7 mouse cellular contexts compared by ENCODE assay signal in the genomic region with DNA sequence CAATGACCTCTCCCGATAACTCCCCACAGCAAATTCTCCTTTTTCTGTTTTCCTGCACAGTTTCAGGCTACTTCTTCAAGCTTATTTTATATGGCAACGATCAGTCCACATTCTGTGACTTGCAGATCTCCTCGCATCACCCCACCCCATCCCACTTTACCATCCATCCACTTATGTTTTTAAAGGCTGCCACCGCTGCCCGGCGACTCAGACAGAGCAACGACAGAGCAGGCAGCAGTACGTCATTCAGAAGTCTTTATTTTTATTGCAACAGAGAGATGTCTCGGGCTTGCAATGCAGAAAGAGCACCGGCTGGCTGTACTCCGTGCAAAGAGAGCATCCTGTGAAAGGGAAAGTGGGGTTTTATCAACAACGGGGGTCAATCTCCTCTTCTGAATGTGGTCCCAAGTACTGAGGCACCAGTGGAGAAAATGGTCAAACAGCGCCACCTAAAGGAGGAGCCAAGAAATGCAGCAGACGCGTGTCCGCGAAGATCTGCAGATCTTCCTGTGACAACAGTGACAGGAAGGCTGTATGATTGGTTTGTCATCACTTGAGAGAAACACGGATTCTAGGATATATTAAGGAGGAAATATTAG. TPM values are rescaled to one million over a fixed set of nuclear protein-coding genes. Genes with fewer than 3 reads are reported as not detected.
A peak's percentile ranks its signal among the peaks of the same experiment; 100 is the strongest.
DNase-seq lines count a peak whose midpoint lies in the region; ATAC-seq and TF ChIP-seq lines count a peak whose summit lies in the region.

No protein-coding gene starts in this region.

- WGBS in intestine, postnatal 0 days, result 14% methylated on average over 18 of the region's 18 CpGs
- 22% methylated on average over 18 of the region's 18 CpGs for WGBS in midbrain, embryonic 13.5 days
- 21% methylated on average over 18 of the region's 18 CpGs for WGBS in spleen, adult 2 months

- DNase-seq in adipocyte (ENCODE audit: low spot score), result peak; percentile 65
- peak; percentile 71 to 82 for DNase-seq in cerebellum, postnatal 4 days (ENCODE audit: low spot score in 2 of 2)
- peak; percentile 48 to 71 for DNase-seq in gastrocnemius, postnatal 4 days (ENCODE audit: low spot score in 2 of 2)
- DNase-seq in left cerebral cortex, postnatal 36 days (ENCODE audit: low spot score in 2 of 2), result peak; percentile 68 to 70
- DNase-seq in spleen, adult 2 months (ENCODE audit: low read depth in 1 of 2, low spot score in 2 of 2), result peak; percentile 21 to 58

- H3K9me3 ChIP-seq in intestine, postnatal 0 days (ENCODE audit: control insufficient read depth), result no peaks in the 10 kb centered on the region
- no peaks in the 10 kb centered on the region for H3K9me3 ChIP-seq in midbrain, embryonic 13.5 days

- no peak for TF ChIP-seq POLR2A in spleen, adult 2 months (IDR thresholded peaks at IDR 0.05; ENCODE audit: low read depth, low read length)

- intact Hi-C loops in left cerebral cortex, postnatal 36 days (cut with DNase I), result loop anchor here (1.0 to 5.0 kb wide), 4 partner anchors 166 to 589 kb away; a partner anchor contains a TSS

- no peaks in the 10 kb centered on the region for H3K27me3 ChIP-seq in intestine, postnatal 0 days (replicated peaks; ENCODE audit: control insufficient read depth, insufficient read depth, low read length)
- H3K27me3 ChIP-seq in midbrain, embryonic 13.5 days, result peaks cover 31% of the 10 kb centered on the region
- H3K27me3 ChIP-seq in spleen, adult 2 months (ENCODE audit: control insufficient read depth, insufficient read depth, low read length), result 0 out of 2 replicates have a peak, but pooled peaks cover 1% of the 10 kb centered on the region

- no peaks in the 10 kb centered on the region for H3K4me1 ChIP-seq in intestine, postnatal 0 days (replicated peaks; ENCODE audit: control insufficient read depth, insufficient read depth, low read length)
- H3K4me1 ChIP-seq in midbrain, embryonic 13.5 days (replicated peaks), result peaks cover 4% of the 10 kb centered on the region
- H3K4me1 ChIP-seq in spleen, adult 2 months (ENCODE audit: control insufficient read depth, insufficient read depth, insufficient read length), result no peaks in the 10 kb centered on the region

- peak; percentile 56 for ATAC-seq in intestine, postnatal 0 days
- ATAC-seq in midbrain, embryonic 13.5 days, result peak; percentile 83

- no peak overlapping the region for H3K9ac ChIP-seq in intestine, postnatal 0 days (ENCODE audit: low read depth, low read length)
- peak overlapping the region; percentile 58; the same call in 1 of the 2 replicates for H3K9ac ChIP-seq in midbrain, embryonic 13.5 days (replicated peaks)

- H3K36me3 ChIP-seq in intestine, postnatal 0 days (ENCODE audit: control insufficient read depth, insufficient read depth), result no peaks in the 10 kb centered on the region
- H3K36me3 ChIP-seq in midbrain, embryonic 13.5 days, result no peaks in the 10 kb centered on the region
- H3K36me3 ChIP-seq in spleen, adult 2 months (ENCODE audit: control insufficient read depth, insufficient read depth, low read length), result no peaks in the 10 kb centered on the region

- peak overlapping the region; percentile 51 for H3K4me2 ChIP-seq in intestine, postnatal 0 days (replicated peaks; ENCODE audit: low read depth)
- peak overlapping the region; percentile 63 for H3K4me2 ChIP-seq in midbrain, embryonic 13.5 days (replicated peaks)

- no peak overlapping the region for H3K27ac ChIP-seq in intestine, postnatal 0 days (ENCODE audit: low read depth, low read length)
- H3K27ac ChIP-seq in midbrain, embryonic 13.5 days, result no peak overlapping the region
- H3K27ac ChIP-seq in spleen, adult 2 months (ENCODE audit: insufficient read depth, low read length), result no peak overlapping the region

- peak overlapping the region; percentile 9; the same call in 1 of the 2 replicates for H3K4me3 ChIP-seq in intestine, postnatal 0 days (ENCODE audit: low read depth, low read length)
- peak overlapping the region; percentile 38 for H3K4me3 ChIP-seq in midbrain, embryonic 13.5 days (replicated peaks)
- H3K4me3 ChIP-seq in spleen, adult 2 months (ENCODE audit: extremely low read depth, insufficient read depth, insufficient read length), result no peak overlapping the region

- peak; percentile 96 for TF ChIP-seq CTCF in intestine, postnatal 0 days (IDR thresholded peaks at IDR 0.05; ENCODE audit: low read depth)
- TF ChIP-seq CTCF in spleen, adult 2 months (IDR thresholded peaks at IDR 0.05; ENCODE audit: extremely low read depth, insufficient read depth, insufficient read length, insufficient replicate concordance), result peak; percentile 77; the same call in 1 of the 2 replicates

RNA-seq across cellular contexts. Expression of a gene that starts 4.3 kb away (rescaled TPM):
- 100 to 1,000 TPM; 262 to 272 TPM for total RNA-seq in gastrocnemius, postnatal 4 days (2021)
- 473 and 580 TPM in 2 replicates for polyA plus RNA-seq in intestine, postnatal 0 days (2015; fragmentation: Nextera tagmentation; extraction: Ambion mirVana)
- 100 to 1,000 TPM; 197 to 206 TPM for total RNA-seq in left cerebral cortex, postnatal 36 days (2021)
- 227 and 245 TPM in 2 replicates for polyA plus RNA-seq in midbrain, embryonic 13.5 days (2015; fragmentation: Nextera tagmentation; extraction: Ambion mirVana)
- 1.1 and 1.2 TPM in 2 replicates for polyA plus RNA-seq in spleen, adult 2 months (2012; rRNA removed)

RNA-seq across cellular contexts. Expression of a gene that starts 9.5 kb away (rescaled TPM):
- 10 to 100 TPM; 59.6 to 63.6 TPM for total RNA-seq in gastrocnemius, postnatal 4 days (2021)
- 3.3 and 3.5 TPM in 2 replicates for polyA plus RNA-seq in intestine, postnatal 0 days (2015; fragmentation: Nextera tagmentation; extraction: Ambion mirVana)
- 1 to 10 TPM; 3.7 to 7.0 TPM for total RNA-seq in left cerebral cortex, postnatal 36 days (2021)
- 0.30 and 0.31 TPM in 2 replicates for polyA plus RNA-seq in midbrain, embryonic 13.5 days (2015; fragmentation: Nextera tagmentation; extraction: Ambion mirVana)
- polyA plus RNA-seq in spleen, adult 2 months (2012; rRNA removed), result 0.44 and 0.62 TPM in 2 replicates

RNA-seq across cellular contexts. Expression of a gene that starts 29.9 kb away (rescaled TPM):
- total RNA-seq in gastrocnemius, postnatal 4 days (2021), result not detected
- polyA plus RNA-seq in intestine, postnatal 0 days (2015; fragmentation: Nextera tagmentation; extraction: Ambion mirVana), result not detected in 2 replicates
- total RNA-seq in left cerebral cortex, postnatal 36 days (2021), result not detected
- 0.10 and 0.13 TPM in 2 replicates for polyA plus RNA-seq in midbrain, embryonic 13.5 days (2015; fragmentation: Nextera tagmentation; extraction: Ambion mirVana)
- 0.13 and 0.20 TPM in 2 replicates for polyA plus RNA-seq in spleen, adult 2 months (2012; rRNA removed)

Comparison
In these comparisons a context has a peak if more than half of its experiments do, and no peak if none do; other contexts are left out.
1. RNA of a gene that starts 4.3 kb away (polyA plus RNA-seq): 473 to 580 TPM in intestine, postnatal 0 days and 227 to 245 TPM in midbrain, embryonic 13.5 days; 1.1 to 1.2 TPM in spleen, adult 2 months; every median in the first group is over 100 times any median in the second.
2. Peak in every context shown above with its lines, with median percentiles within 50 percentile points of each other: DNase-seq.